Mouse (Mus musculus): ENCODE measurements around the gene Tmem248. TPM values are rescaled to one million over a fixed set of nuclear protein-coding genes. Genes with fewer than 3 reads are reported as not detected.

The Tmem248 gene
- total and polyA plus RNA-seq, 3 experiments = 72.1 to 82.9 (median 80.9) TPM

DNA sequence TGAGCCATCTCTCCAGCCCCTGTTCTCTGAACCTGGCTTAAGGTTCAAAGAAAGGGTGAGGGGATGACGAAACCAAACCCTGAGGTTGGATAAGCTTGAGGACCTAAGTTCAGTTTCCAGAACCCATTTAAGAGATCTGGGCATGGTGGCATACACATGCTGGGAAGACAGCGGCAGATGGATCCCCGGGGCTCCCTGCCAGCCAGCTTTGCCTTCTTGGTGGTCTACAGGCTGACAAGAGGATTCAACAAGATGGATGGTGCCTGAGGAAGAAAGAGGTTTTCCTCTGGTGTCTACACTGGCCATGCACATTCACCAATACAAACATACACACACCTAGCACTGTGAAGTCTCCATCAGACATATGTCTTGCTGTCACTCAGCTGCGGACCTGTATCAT lies 76.1 kb downstream of the Tmem248 start:
- H3K36me3 ChIP-seq (replicated peaks in 1 of 2; ENCODE audit: control insufficient read depth in 1 of 2, insufficient read depth in 1 of 2, low read length in 1 of 2) = peaks cover 57 to 94% of the 10 kb centered on the region in 2 experiments
- TF ChIP-seq USF2 (conservative IDR thresholded peaks at IDR 0.05; ENCODE audit: low read depth, low read length) = no peak
- TF ChIP-seq POLR2AphosphoS2 (IDR thresholded peaks at IDR 0.05; ENCODE audit: low read depth, low read length) = no peak
- TF ChIP-seq NELFE (IDR thresholded peaks at IDR 0.05; ENCODE audit: low read depth, low read length) = no peak
- TF ChIP-seq NRF1 (IDR thresholded peaks at IDR 0.05; ENCODE audit: low read depth, low read length) = no peak
- no peak for TF ChIP-seq TCF12 (IDR thresholded peaks at IDR 0.05; ENCODE audit: low read depth, low read length)
- TF ChIP-seq USF1 (IDR thresholded peaks at IDR 0.05; ENCODE audit: low read depth, low read length) = no peak
- no peak for TF ChIP-seq MEF2A (IDR thresholded peaks at IDR 0.05; ENCODE audit: borderline replicate concordance, low read depth, low read length)
- no peak for TF ChIP-seq POLR2A (IDR thresholded peaks at IDR 0.05; ENCODE audit: low read depth, low read length)
- TF ChIP-seq IRF4 (IDR thresholded peaks at IDR 0.05; ENCODE audit: low read depth, low read length) = no peak
- TF ChIP-seq ZKSCAN1 (IDR thresholded peaks at IDR 0.05; ENCODE audit: borderline replicate concordance, low read depth, low read length) = no peak
- TF ChIP-seq MAX (IDR thresholded peaks at IDR 0.05; ENCODE audit: low read length) = no peak
- TF ChIP-seq GABPA (IDR thresholded peaks at IDR 0.05; ENCODE audit: insufficient replicate concordance, low read depth, low read length) = no peak
- TF ChIP-seq EP300 (IDR thresholded peaks at IDR 0.05; ENCODE audit: low read length) = no peak
- TF ChIP-seq MAZ (IDR thresholded peaks at IDR 0.05; ENCODE audit: low read depth, low read length) = no peak
- TF ChIP-seq JUND (conservative IDR thresholded peaks at IDR 0.05; ENCODE audit: low read depth, low read length) = no peak
- no peak for TF ChIP-seq PAX5 (IDR thresholded peaks at IDR 0.05; ENCODE audit: low read length)
- TF ChIP-seq CTCF (conservative IDR thresholded peaks at IDR 0.05 in 1 of 2, IDR thresholded peaks at IDR 0.05 in 1 of 2; ENCODE audit: low read depth in 2 of 2, low read length in 2 of 2) = no peak
- TF ChIP-seq MAFK (IDR thresholded peaks at IDR 0.05; ENCODE audit: insufficient replicate concordance, low read length) = no peak
- no peak for TF ChIP-seq KAT2A (IDR thresholded peaks at IDR 0.05; ENCODE audit: insufficient replicate concordance, low read length)
- TF ChIP-seq CHD1 (IDR thresholded peaks at IDR 0.05; ENCODE audit: low read depth, low read length) = no peak
- no peak overlapping the region for H3K9ac ChIP-seq (ENCODE audit: insufficient read depth, low read depth)
- H3K4me2 ChIP-seq (ENCODE audit: insufficient read depth, low read depth, poor library complexity, severe bottlenecking) = no peak overlapping the region
- H3K4me1 ChIP-seq (ENCODE audit: control insufficient read depth in 1 of 2, insufficient read depth in 2 of 2) = no peaks in the 10 kb centered on the region
- no peaks in the 10 kb centered on the region for H3K79me2 ChIP-seq (replicated peaks; ENCODE audit: control insufficient read depth, extremely low read depth, insufficient read depth, poor library complexity, severe bottlenecking)
- in situ Hi-C loops (cut with MboI; ENCODE audit: low pct_ligation_motif_present, low pct_unique_long_range_greater_than_20kb, low sequenced_read_pairs) = no loop called here
- dilution Hi-C loops (cut with MboI; ENCODE audit: extremely low pct_ligation_motif_present, extremely low pct_unique_long_range_greater_than_20kb, low sequenced_read_pairs) = no loop called here
- H3K4me3 ChIP-seq (replicated peaks in 1 of 3; ENCODE audit: low read depth in 2 of 3, low read length in 2 of 3, poor library complexity in 1 of 3) = no peak overlapping the region
- no peak for DNase-seq (ENCODE audit: extremely low read depth)
- no peak overlapping the region for H3K27ac ChIP-seq (ENCODE audit: insufficient read depth, low read depth)
- peaks cover 8% of the 10 kb centered on the region for H3K9me3 ChIP-seq (replicated peaks; ENCODE audit: low read length)
- no peaks in the 10 kb centered on the region for H3K27me3 ChIP-seq (replicated peaks)

Other genes with a start within 250 kb of the Tmem248 start
- 180 and 187 TPM in 2 replicates for gene Gusb, start 214.0 kb upstream of the Tmem248 start, total RNA-seq (2012; rRNA removed)
- gene Gusb, start 214.0 kb upstream of the Tmem248 start, total RNA-seq (2014; rRNA removed) = 72.4 and 73.4 TPM in 2 replicates
- 200 and 210 TPM in 2 replicates for gene Gusb, start 214.0 kb upstream of the Tmem248 start, polyA plus RNA-seq (2012; ENCODE audit: insufficient read length, low read depth)
- gene Asl, start 187.8 kb upstream of the Tmem248 start, total RNA-seq (2012; rRNA removed) = 54.4 and 70.4 TPM in 2 replicates
- gene Asl, start 187.8 kb upstream of the Tmem248 start, total RNA-seq (2014; rRNA removed) = 44.8 and 45.3 TPM in 2 replicates
- 60.1 and 61.0 TPM in 2 replicates for gene Asl, start 187.8 kb upstream of the Tmem248 start, polyA plus RNA-seq (2012; ENCODE audit: insufficient read length, low read depth)
- 42.3 and 50.2 TPM in 2 replicates for gene Crcp, start 187.8 kb upstream of the Tmem248 start, total RNA-seq (2012; rRNA removed)
- 57.1 and 58.3 TPM in 2 replicates for gene Crcp, start 187.8 kb upstream of the Tmem248 start, total RNA-seq (2014; rRNA removed)
- 63.2 and 73.6 TPM in 2 replicates for gene Crcp, start 187.8 kb upstream of the Tmem248 start, polyA plus RNA-seq (2012; ENCODE audit: insufficient read length, low read depth)
- gene Tpst1, start 143.8 kb upstream of the Tmem248 start, total RNA-seq (2012; rRNA removed) = 36.8 and 45.5 TPM in 2 replicates
- gene Tpst1, start 143.8 kb upstream of the Tmem248 start, total RNA-seq (2014; rRNA removed) = 49.9 and 52.5 TPM in 2 replicates
- 43.2 and 50.4 TPM in 2 replicates for gene Tpst1, start 143.8 kb upstream of the Tmem248 start, polyA plus RNA-seq (2012; ENCODE audit: insufficient read length, low read depth)
- gene Kctd7, start 72.2 kb upstream of the Tmem248 start, total RNA-seq (2012; rRNA removed) = 3.7 and 4.3 TPM in 2 replicates
- 2.8 and 3.3 TPM in 2 replicates for gene Kctd7, start 72.2 kb upstream of the Tmem248 start, total RNA-seq (2014; rRNA removed)
- 2.6 and 2.8 TPM in 2 replicates for gene Kctd7, start 72.2 kb upstream of the Tmem248 start, polyA plus RNA-seq (2012; ENCODE audit: insufficient read length, low read depth)
- gene Rabgef1, start 45.3 kb upstream of the Tmem248 start, total RNA-seq (2012; rRNA removed) = 26.4 and 26.7 TPM in 2 replicates
- gene Rabgef1, start 45.3 kb upstream of the Tmem248 start, total RNA-seq (2014; rRNA removed) = 19.3 and 20.1 TPM in 2 replicates
- gene Rabgef1, start 45.3 kb upstream of the Tmem248 start, polyA plus RNA-seq (2012; ENCODE audit: insufficient read length, low read depth) = 31.6 and 34.4 TPM in 2 replicates
- gene Sbds, start 38.4 kb downstream of the Tmem248 start, total RNA-seq (2012; rRNA removed) = 37.0 and 48.7 TPM in 2 replicates
- gene Sbds, start 38.4 kb downstream of the Tmem248 start, total RNA-seq (2014; rRNA removed) = 43.9 and 44.0 TPM in 2 replicates
- 81.2 and 93.2 TPM in 2 replicates for gene Sbds, start 38.4 kb downstream of the Tmem248 start, polyA plus RNA-seq (2012; ENCODE audit: insufficient read length, low read depth)
- 45.5 and 46.5 TPM in 2 replicates for gene Tyw1, start 38.5 kb downstream of the Tmem248 start, total RNA-seq (2012; rRNA removed)
- gene Tyw1, start 38.5 kb downstream of the Tmem248 start, total RNA-seq (2014; rRNA removed) = 34.7 and 35.1 TPM in 2 replicates
- 34.0 and 37.1 TPM in 2 replicates for gene Tyw1, start 38.5 kb downstream of the Tmem248 start, polyA plus RNA-seq (2012; ENCODE audit: insufficient read length, low read depth)
- gene Caln1, start 152.4 kb downstream of the Tmem248 start, total RNA-seq (2012; rRNA removed) = under 0.01 and 0.08 TPM in 2 replicates
- not detected in 2 replicates for gene Caln1, start 152.4 kb downstream of the Tmem248 start, total RNA-seq (2014; rRNA removed)
- gene Caln1, start 152.4 kb downstream of the Tmem248 start, polyA plus RNA-seq (2012; ENCODE audit: insufficient read length, low read depth) = 0.14 TPM in 1 of 2 replicates, not detected in the other
- gene A330070K13Rik, start 167.6 kb downstream of the Tmem248 start, total RNA-seq (2012; rRNA removed) = not detected in 2 replicates
- not detected in 2 replicates for gene A330070K13Rik, start 167.6 kb downstream of the Tmem248 start, total RNA-seq (2014; rRNA removed)
- not detected in 2 replicates for gene A330070K13Rik, start 167.6 kb downstream of the Tmem248 start, polyA plus RNA-seq (2012; ENCODE audit: insufficient read length, low read depth)

Measured in CH12.LX (cell line).